Mouse (Mus musculus) hindbrain, embryonic 16.5 days (tissue): Measurements from ENCODE around the gene Gm11444. TPM values are rescaled to one million over a fixed set of nuclear protein-coding genes. Genes with fewer than 3 reads are reported as not detected.

Experiments used
- ATAC-seq: fragments of 200-750 bp; cut with Nextera tagmentation; 2 replicates; pipeline ENCODE4 v1.8.0; 2017; ENCODE audit warnings: moderate TSS enrichment, moderate library complexity
- H3K27ac ChIP-seq: fragments of 300-500 bp; sonication (generic); 2 replicates; pipeline ENCODE4 v1.5.1; 2014; ENCODE audit warnings: low read depth, mild to moderate bottlenecking, control low read depth, low read length, moderate library complexity
- H3K27me3 ChIP-seq: fragments of 300-500 bp; sonication (generic); replicated peaks from 2 replicates; pipeline ENCODE4 v1.6.1; 2014; ENCODE audit warnings: low read length; ENCODE audit not compliant: control insufficient read depth, insufficient read depth
- H3K36me3 ChIP-seq: fragments of 300-500 bp; sonication (generic); 2 replicates; pipeline ENCODE4 v1.6.1; 2014; ENCODE audit warnings: mild to moderate bottlenecking, low read length, moderate library complexity, mixed read lengths; ENCODE audit not compliant: control insufficient read depth, insufficient read depth
- H3K4me1 ChIP-seq: fragments of 300-500 bp; sonication (generic); 2 replicates; pipeline ENCODE4 v1.6.1; 2014; ENCODE audit warnings: low read depth, low read length; ENCODE audit not compliant: control insufficient read depth, insufficient read depth
- H3K4me2 ChIP-seq: fragments of 300-500 bp; sonication (generic); 2 replicates; pipeline ENCODE4 v1.6.1; 2014; ENCODE audit warnings: mild to moderate bottlenecking, low read length, control low read depth, moderate library complexity
- H3K4me3 ChIP-seq: fragments of 300-500 bp; sonication (generic); 2 replicates; pipeline ENCODE4 v1.5.1; 2014; ENCODE audit warnings: mild to moderate bottlenecking, low read length, control low read depth, moderate library complexity
- H3K9ac ChIP-seq: fragments of 300-500 bp; sonication (generic); 2 replicates; pipeline ENCODE4 v1.6.1; 2014; ENCODE audit warnings: low read depth, mild to moderate bottlenecking, control low read depth, low read length, moderate library complexity
- H3K9me3 ChIP-seq: fragments of 300-500 bp; sonication (generic); 2 replicates; pipeline ENCODE4 v1.6.1; 2014; ENCODE audit warnings: mild to moderate bottlenecking, low read length, moderate library complexity; ENCODE audit not compliant: control insufficient read depth
- WGBS: fragments of 180-500 bp; shearing (Covaris S2); extraction: QIAGEN DNeasy Blood & Tissue Kit; methylation state at CpG from one replicate; pipeline ENCODE4 v1.1.7; 2014; 5-methylcytosine and 5-hydroxymethylcytosine counted together
- polyA plus RNA-seq: library from polyadenylated mRNA; unstranded; fragments of >200 nt; fragmentation: Nextera tagmentation; extraction: Ambion mirVana; gene quantifications from 2 replicates; pipeline ENCODE4 v1.2.1, GENCODE M21; 2015

The Gm11444 gene
- polyA plus RNA-seq, 1 experiment from 2014 or later, result not detected

GRCm38 (mm10) chr11:85833761-85834385 is 16.3 kb downstream of the Gm11444 start:
- 5% methylated on average over 11 of the region's 11 CpGs for WGBS
- Histone ChIP-seq H3K27me3 (peaks cover 28% of the 10 kb centered on the region), H3K36me3 (no peaks in the 10 kb centered on the region), H3K4me3 (peak overlapping the region; percentile 0; the same call in 1 of the 2 replicates), H3K9me3 (no peaks in the 10 kb centered on the region), H3K4me1 (peaks cover 20% of the 10 kb centered on the region), H3K9ac (no peak overlapping the region), H3K4me2 (no peak overlapping the region; the same call in 1 of the 2 replicates), H3K27ac (no peak overlapping the region)
- ATAC-seq, result no peak

GRCm38 (mm10) chr11:85833081-85833521 is 17.0 kb downstream of the Gm11444 start:
- no peaks in the 10 kb centered on the region for H3K9me3 ChIP-seq
- H3K27ac ChIP-seq, result no peak overlapping the region
- no peak for ATAC-seq
- H3K9ac ChIP-seq, result peak overlapping the region; percentile 42
- H3K4me3 ChIP-seq, result peak overlapping the region; percentile 44
- H3K27me3 ChIP-seq, result peaks cover 28% of the 10 kb centered on the region
- peaks cover 20% of the 10 kb centered on the region for H3K4me1 ChIP-seq
- no peaks in the 10 kb centered on the region for H3K36me3 ChIP-seq
- under 1% methylated on average over 35 of the region's 54 CpGs for WGBS
- peak overlapping the region; percentile 63 for H3K4me2 ChIP-seq

DNA sequence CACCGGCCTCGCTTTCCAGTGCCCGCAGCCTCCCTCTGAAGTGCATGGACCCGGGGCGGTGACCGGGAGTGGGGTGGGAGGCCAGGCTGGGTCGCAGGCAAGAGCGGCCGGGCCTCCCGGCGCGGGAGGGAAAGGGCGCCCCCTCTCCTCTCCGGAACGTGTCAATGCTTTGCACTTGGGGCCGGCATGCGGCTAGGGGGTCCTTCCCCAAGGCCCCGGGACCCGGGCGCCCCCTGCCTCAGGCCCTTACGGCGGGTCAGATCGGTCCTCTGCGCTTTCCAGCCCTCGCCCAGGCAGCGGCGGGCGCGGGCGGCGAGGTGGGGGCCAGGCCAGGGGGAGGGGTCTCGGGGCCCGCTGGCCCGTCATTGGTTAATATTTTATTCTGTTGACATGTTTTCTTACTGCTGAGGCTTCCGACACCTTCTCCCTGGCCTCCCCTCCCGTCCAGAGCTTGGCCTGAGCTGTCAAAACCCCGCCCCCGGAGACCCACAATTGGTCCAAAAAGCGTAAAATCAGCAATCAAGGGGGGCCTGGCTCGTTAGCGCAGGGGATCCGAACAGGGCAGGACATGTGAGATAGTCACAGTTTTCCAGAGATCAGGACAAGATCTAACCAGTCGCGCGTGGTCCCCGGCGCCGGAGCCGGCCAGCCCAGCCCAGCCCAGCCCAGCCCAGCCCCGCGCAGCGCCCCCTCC is 17.8 kb downstream of the Gm11444 start, which contains the start of gene Tbx2:
Tbx2 (plus strand) TSS at position 321 of the 694 bp plus-strand sequence.
- under 1% methylated on average over 31 of the region's 52 CpGs for WGBS
- Histone ChIP-seq H3K9ac (peak within 1 kb of the TSS; percentile 42), H3K27me3 (peaks cover 35% of the 10 kb centered on the region), H3K4me1 (peaks cover 17% of the 10 kb centered on the region), H3K9me3 (no peaks in the 10 kb centered on the region), H3K36me3 (no peaks in the 10 kb centered on the region), H3K4me2 (peak within 1 kb of the TSS; percentile 63), H3K27ac (no peak within 1 kb of the TSS), H3K4me3 (peak within 1 kb of the TSS; percentile 44)
- peak; percentile 49 for ATAC-seq

GRCm38 (mm10) chr11:85831656-85832230 is 18.4 kb downstream of the Gm11444 start:
- Histone ChIP-seq H3K4me3 (peak overlapping the region; percentile 44), H3K27ac (no peak overlapping the region), H3K9me3 (no peaks in the 10 kb centered on the region), H3K9ac (no peak overlapping the region), H3K4me1 (peaks cover 17% of the 10 kb centered on the region), H3K36me3 (no peaks in the 10 kb centered on the region), H3K27me3 (peaks cover 42% of the 10 kb centered on the region), H3K4me2 (peak overlapping the region; percentile 63)
- no peak for ATAC-seq
- WGBS, result 1% methylated on average over 25 of the region's 33 CpGs

- Histone ChIP-seq H3K4me2 (no peak overlapping the region), H3K9me3 (no peaks in the 10 kb centered on the region), H3K4me3 (no peak overlapping the region), H3K36me3 (no peaks in the 10 kb centered on the region), H3K27me3 (peaks cover 46% of the 10 kb centered on the region), H3K4me1 (peaks cover 17% of the 10 kb centered on the region), H3K9ac (no peak overlapping the region), H3K27ac (no peak overlapping the region)
- ATAC-seq, result no peak
- WGBS, result 4% methylated on average over 17 of the region's 17 CpGs
These were observed 19.2 kb downstream of the Gm11444 start for GRCm38 (mm10) chr11:85830901-85831341.

- H3K9me3 ChIP-seq, result no peaks in the 10 kb centered on the region
- H3K4me1 ChIP-seq, result peaks cover 17% of the 10 kb centered on the region
- no peak overlapping the region for H3K27ac ChIP-seq
- H3K4me3 ChIP-seq, result peak overlapping the region; percentile 25
- under 1% methylated on average over 59 of the region's 61 CpGs for WGBS
- no peak for ATAC-seq
- H3K27me3 ChIP-seq, result peaks cover 45% of the 10 kb centered on the region
- 0 out of 2 replicates have a peak overlapping the region, but pooled peaks have one; percentile 40 for H3K9ac ChIP-seq
- H3K36me3 ChIP-seq, result no peaks in the 10 kb centered on the region
- H3K4me2 ChIP-seq, result peak overlapping the region; percentile 46
These were observed 20.4 kb downstream of the Gm11444 start for GRCm38 (mm10) chr11:85829520-85830440.

GRCm38 (mm10) chr11:85828691-85829519 is 21.2 kb downstream of the Gm11444 start:
- Histone ChIP-seq H3K27ac (no peak overlapping the region), H3K4me3 (no peak overlapping the region), H3K9me3 (no peaks in the 10 kb centered on the region), H3K27me3 (peaks cover 45% of the 10 kb centered on the region), H3K4me2 (no peak overlapping the region), H3K4me1 (peaks cover 17% of the 10 kb centered on the region), H3K36me3 (no peaks in the 10 kb centered on the region), H3K9ac (no peak overlapping the region)
- ATAC-seq, result no peak
- WGBS, result 6% methylated on average over 38 of the region's 38 CpGs

- Histone ChIP-seq H3K27me3 (peaks cover 45% of the 10 kb centered on the region), H3K4me1 (peaks cover 8% of the 10 kb centered on the region), H3K9ac (no peak overlapping the region), H3K36me3 (no peaks in the 10 kb centered on the region), H3K27ac (no peak overlapping the region), H3K4me3 (no peak overlapping the region), H3K4me2 (no peak overlapping the region), H3K9me3 (no peaks in the 10 kb centered on the region)
- no peak for ATAC-seq
- 31% methylated on average over 9 of the region's 9 CpGs for WGBS
These were observed 22.8 kb downstream of the Gm11444 start for GRCm38 (mm10) chr11:85827342-85827741.
